In genomic region chr19:4712156-4712780, GRCm38 (mm10) we compare ENCODE assay signal across 8 mouse cellular contexts. TPM values are rescaled to one million over a fixed set of nuclear protein-coding genes. Genes with fewer than 3 reads are reported as not detected.
DNase-seq lines count a peak whose midpoint lies in the region; ATAC-seq lines count a peak whose summit lies in the region.
"Had no signal": no experiment of that assay in that cellular context is flagged by ENCODE, and none has a peak within 500 bp of the region (broad histone marks: within the 10 kb centered on the region; RNA-seq: fewer than 3 reads in every experiment).

No protein-coding gene starts in this region.

- peak overlapping the region; percentile 34; the same call in 1 of the 2 replicates for H3K9ac ChIP-seq in lung, embryonic 15.5 days
- peak overlapping the region; percentile 88 for H3K9ac ChIP-seq in hindbrain, embryonic 16.5 days (ENCODE audit: low read depth, low read length)
- H3K9ac ChIP-seq in neural tube, embryonic 11.5 days (ENCODE audit: low read length): peak overlapping the region; percentile 96

- no peaks in the 10 kb centered on the region for H3K36me3 ChIP-seq in lung, embryonic 15.5 days
- H3K36me3 ChIP-seq in hindbrain, embryonic 16.5 days (ENCODE audit: control insufficient read depth, insufficient read depth, low read length): no peaks in the 10 kb centered on the region
- H3K36me3 ChIP-seq in neural tube, embryonic 11.5 days (ENCODE audit: control insufficient read depth, insufficient read depth, low read length): no peaks in the 10 kb centered on the region

- H3K4me1 ChIP-seq in lung, embryonic 15.5 days: peaks cover 17% of the 10 kb centered on the region; the same call in 1 of the 2 replicates
- peaks cover 15% of the 10 kb centered on the region for H3K4me1 ChIP-seq in hindbrain, embryonic 16.5 days (ENCODE audit: control insufficient read depth, insufficient read depth, low read depth, low read length)
- peaks cover 10% of the 10 kb centered on the region; the same call in 1 of the 2 replicates for H3K4me1 ChIP-seq in neural tube, embryonic 11.5 days (ENCODE audit: control insufficient read depth, insufficient read depth, low read length)

- H3K9me3 ChIP-seq in lung, embryonic 15.5 days: no peaks in the 10 kb centered on the region
- H3K9me3 ChIP-seq in hindbrain, embryonic 16.5 days (ENCODE audit: control insufficient read depth, low read length): no peaks in the 10 kb centered on the region
- H3K9me3 ChIP-seq in neural tube, embryonic 11.5 days (ENCODE audit: control insufficient read depth, low read length): no peaks in the 10 kb centered on the region

- H3K4me2 ChIP-seq in lung, embryonic 15.5 days: peak overlapping the region; percentile 99
- peak overlapping the region; percentile 77 for H3K4me2 ChIP-seq in hindbrain, embryonic 16.5 days (ENCODE audit: low read length)
- peak overlapping the region; percentile 97 for H3K4me2 ChIP-seq in neural tube, embryonic 11.5 days (ENCODE audit: low read depth)

- DNase-seq in lung, adult 18-20 months: no peak
- peak; percentile 32 for DNase-seq in embryo, embryonic 11.5 days (ENCODE audit: low read depth, low spot score)
- peak; percentile 66 for DNase-seq in neural tube, embryonic 11.5 days (ENCODE audit: low spot score)
- no peak for DNase-seq in c-Kit-positive CD71-positive TER-119-positive erythroid progenitor cells, embryonic 14.5 days (ENCODE audit: low spot score)
- DNase-seq in spleen, adult 18-20 months: no peak

- peaks cover 54% of the 10 kb centered on the region for H3K27me3 ChIP-seq in lung, embryonic 15.5 days
- no peaks in the 10 kb centered on the region for H3K27me3 ChIP-seq in hindbrain, embryonic 16.5 days (replicated peaks; ENCODE audit: control insufficient read depth, insufficient read depth, low read length)
- peaks cover 7% of the 10 kb centered on the region; the same call in 1 of the 2 replicates for H3K27me3 ChIP-seq in neural tube, embryonic 11.5 days (ENCODE audit: control insufficient read depth, insufficient read depth, low read length)

- 0 out of 2 replicates have a peak, but pooled peaks have one; percentile 19 for ATAC-seq in lung, embryonic 15.5 days (ENCODE audit: borderline replicate concordance, extremely low read depth, low FRiP score, low TSS enrichment)
- ATAC-seq in hindbrain, embryonic 16.5 days: peak; percentile 74
- peak; percentile 28; the same call in 1 of the 2 replicates for ATAC-seq in neural tube, embryonic 11.5 days (ENCODE audit: insufficient read depth, low FRiP score, low TSS enrichment)

- H3K27ac ChIP-seq in lung, embryonic 15.5 days: no peak overlapping the region
- H3K27ac ChIP-seq in hindbrain, embryonic 16.5 days (ENCODE audit: low read depth, low read length): peak overlapping the region; percentile 95
- H3K27ac ChIP-seq in neural tube, embryonic 11.5 days (ENCODE audit: low read depth, low read length): peak overlapping the region; percentile 92

- WGBS in lung, embryonic 15.5 days: under 1% methylated on average over 55 of the region's 60 CpGs
- WGBS in hindbrain, embryonic 16.5 days: under 1% methylated on average over 57 of the region's 60 CpGs
- WGBS in neural tube, embryonic 11.5 days: under 1% methylated on average over 54 of the region's 60 CpGs

- peak overlapping the region; percentile 52 for H3K4me3 ChIP-seq in lung, embryonic 15.5 days
- peak overlapping the region; percentile 79 for H3K4me3 ChIP-seq in hindbrain, embryonic 16.5 days (ENCODE audit: low read length)
- peak overlapping the region; percentile 72 for H3K4me3 ChIP-seq in neural tube, embryonic 11.5 days (ENCODE audit: low read depth, low read length)

RNA-seq across cellular contexts. Expression of gene Sptbn2, which starts 1.3 kb away (rescaled TPM):
- 1.1 and 1.4 TPM in 2 replicates for polyA plus RNA-seq in lung, embryonic 15.5 days (2015; fragmentation: Nextera tagmentation; extraction: Ambion mirVana)
- polyA plus RNA-seq in hindbrain, embryonic 16.5 days (2015; fragmentation: Nextera tagmentation; extraction: Ambion mirVana): 21.7 and 31.4 TPM in 2 replicates
- polyA plus RNA-seq in neural tube, embryonic 11.5 days (2014; fragmentation: Nextera tagmentation; extraction: Ambion mirVana): 23.4 and 26.1 TPM in 2 replicates

RNA-seq across cellular contexts. Expression of gene Gm960, which starts 13.8 kb away (rescaled TPM):
- 2.2 and 3.1 TPM in 2 replicates for polyA plus RNA-seq in lung, embryonic 15.5 days (2015; fragmentation: Nextera tagmentation; extraction: Ambion mirVana)
- polyA plus RNA-seq in hindbrain, embryonic 16.5 days (2015; fragmentation: Nextera tagmentation; extraction: Ambion mirVana): 5.2 and 6.7 TPM in 2 replicates
- polyA plus RNA-seq in neural tube, embryonic 11.5 days (2014; fragmentation: Nextera tagmentation; extraction: Ambion mirVana): 2.5 and 2.7 TPM in 2 replicates
- polyA plus RNA-seq: spleen, adult 2 months had no signal

RNA-seq across cellular contexts. Expression of gene Rbm4b, which starts 44.0 kb away (rescaled TPM):
- 60.8 and 62.7 TPM in 2 replicates for polyA plus RNA-seq in lung, embryonic 15.5 days (2015; fragmentation: Nextera tagmentation; extraction: Ambion mirVana)
- polyA plus RNA-seq in hindbrain, embryonic 16.5 days (2015; fragmentation: Nextera tagmentation; extraction: Ambion mirVana): 124 and 127 TPM in 2 replicates
- 133 and 136 TPM in 2 replicates for polyA plus RNA-seq in neural tube, embryonic 11.5 days (2014; fragmentation: Nextera tagmentation; extraction: Ambion mirVana)

Comparison
In these comparisons a context has a peak if more than half of its experiments do, and no peak if none do; other contexts are left out.
1. ATAC-seq: peak in every context shown above with its lines; median percentile 74 in hindbrain, embryonic 16.5 days; 28 in neural tube, embryonic 11.5 days; 19 in lung, embryonic 15.5 days.
2. H3K9ac ChIP-seq: peak in every context shown above with its lines; median percentile 96 in neural tube, embryonic 11.5 days; 88 in hindbrain, embryonic 16.5 days; 34 in lung, embryonic 15.5 days.
3. DNase-seq: peak in embryo, embryonic 11.5 days (single experiment) and neural tube, embryonic 11.5 days (single experiment); none in lung, adult 18-20 months (0 of 2), c-Kit-positive CD71-positive TER-119-positive erythroid progenitor cells, embryonic 14.5 days (single experiment) and spleen, adult 18-20 months (0 of 2).
4. Peak in every context shown above with its lines, with median percentiles within 50 percentile points of each other: H3K4me2 ChIP-seq and H3K4me3 ChIP-seq.